Mouse (Mus musculus) neutrophil, adult 5-6 weeks (primary cell): Measurements from ENCODE around the gene Nosip. TPM values are rescaled to one million over a fixed set of nuclear protein-coding genes. Genes with fewer than 3 reads are reported as not detected.
"Not testable (repeated sequence)": the region's sequence is repeated elsewhere in the genome, so short reads cannot be mapped to it uniquely, and the experiment has no call there.

Experiments used
- ATAC-seq: fragments of 151-379, 151-347 bp; 2 replicates; pipeline ENCODE4 v1.8.0; 2017; ENCODE audit warnings: mild to moderate bottlenecking, moderate TSS enrichment; ENCODE audit not compliant: insufficient number of reproducible peaks, poor library complexity, low FRiP score, severe bottlenecking; ENCODE audit errors: extremely low read depth
- total RNA-seq: library from RNA; stranded (forward); fragments of 200-1000 nt; gene quantifications from 2 replicates; pipeline ENCODE4 v1.2.3, GENCODE M21; 2017

Gene Nosip
- total RNA-seq, result 50.7 and 51.0 TPM in 2 replicates

- ATAC-seq, result peak; percentile 94
Observed at GRCm38 (mm10) chr7:45062239-45062835, at the start of gene Nosip, which contains the start of gene Prrg2. Gene Nosip (plus strand): TSS chr7:45062429. Gene Prrg2 (minus strand): TSS chr7:45062677.

GRCm38 (mm10) chr7:45012824-45013223, 49.4 kb upstream of the Nosip start:
- no peak for ATAC-seq

GRCm38 (mm10) chr7:45013366-45014095, 48.7 kb upstream of the Nosip start:
- no peak for ATAC-seq

- ATAC-seq, result no peak
Observed at GRCm38 (mm10) chr7:45014096-45014451, 48.2 kb upstream of the Nosip start.

- no peak for ATAC-seq
Observed at GRCm38 (mm10) chr7:45015344-45015956, 46.8 kb upstream of the Nosip start.

- ATAC-seq, result peak; percentile 78
Observed at GRCm38 (mm10) chr7:45015957-45016612, 46.1 kb upstream of the Nosip start, which contains the start of gene Scaf1. Gene Scaf1 (minus strand): TSS chr7:45016363.

GRCm38 (mm10) chr7:45016761-45017160, 45.5 kb upstream of the Nosip start:
- no peak for ATAC-seq

GRCm38 (mm10) chr7:45017242-45018061, 44.8 kb upstream of the Nosip start, which contains the start of gene Rras:
Gene Rras (plus strand): TSS chr7:45017961.
- ATAC-seq, result peak; percentile 76

- no peak for ATAC-seq
Observed at GRCm38 (mm10) chr7:45019031-45019571, 43.1 kb upstream of the Nosip start.

- ATAC-seq, result no peak
Observed at GRCm38 (mm10) chr7:45020225-45020624, 42.0 kb upstream of the Nosip start.

GRCm38 (mm10) chr7:45023711-45024110, 38.5 kb upstream of the Nosip start:
- ATAC-seq, result not testable (repeated sequence)

GRCm38 (mm10) chr7:45024281-45025248, 37.7 kb upstream of the Nosip start:
- ATAC-seq, result no peak

- ATAC-seq, result no peak
Observed at GRCm38 (mm10) chr7:45025601-45026220, 36.5 kb upstream of the Nosip start.

- no peak for ATAC-seq
Observed at GRCm38 (mm10) chr7:45026256-45026655, 36.0 kb upstream of the Nosip start.

- no peak for ATAC-seq
Observed at GRCm38 (mm10) chr7:45027761-45028160, 34.5 kb upstream of the Nosip start.

- ATAC-seq, result no peak
Observed at GRCm38 (mm10) chr7:45028351-45028750, 33.9 kb upstream of the Nosip start.

GRCm38 (mm10) chr7:45029995-45030394, 32.2 kb upstream of the Nosip start:
- no peak for ATAC-seq
